In genomic region chr13:114987161-114987560, GRCm38 (mm10) we compare ENCODE assay signal across 8 mouse cellular contexts. TPM values are rescaled to one million over a fixed set of nuclear protein-coding genes. Genes with fewer than 3 reads are reported as not detected.
DNase-seq lines count a peak whose midpoint lies in the region; ATAC-seq and TF ChIP-seq lines count a peak whose summit lies in the region.

No protein-coding gene starts in this region.

- peak in 1 of 2 experiments; percentile 32 for DNase-seq in layer of hippocampus, adult 2 months (ENCODE audit: low spot score in 2 of 2)
- DNase-seq in layer of hippocampus, adult 9-11 months, result no peak
- peak; percentile 13 for DNase-seq in NIH3T3 (ENCODE audit: low read depth)
- DNase-seq in left cerebral cortex, postnatal 4 days, result no peak
- DNase-seq in layer of hippocampus, postnatal 10 days (ENCODE audit: low spot score in 2 of 2), result no peak
- DNase-seq in forebrain, embryonic 10.5 days (ENCODE audit: extremely low spot score, low spot score), result no peak

- peaks cover 23% of the 10 kb centered on the region for H3K36me3 ChIP-seq in heart, embryonic 16.5 days (ENCODE audit: control insufficient read depth, insufficient read depth)
- 0 out of 2 replicates have a peak, but pooled peaks cover 8% of the 10 kb centered on the region for H3K36me3 ChIP-seq in lung, embryonic 15.5 days
- H3K36me3 ChIP-seq in forebrain, embryonic 10.5 days (replicated peaks), result no peaks in the 10 kb centered on the region

- H3K4me2 ChIP-seq in heart, embryonic 16.5 days (ENCODE audit: low read depth, low read length), result no peak overlapping the region
- no peak overlapping the region for H3K4me2 ChIP-seq in lung, embryonic 15.5 days

- H3K27me3 ChIP-seq in heart, embryonic 16.5 days (ENCODE audit: control insufficient read depth, insufficient read depth, low read length), result no peaks in the 10 kb centered on the region
- H3K27me3 ChIP-seq in lung, embryonic 15.5 days, result no peaks in the 10 kb centered on the region
- no peaks in the 10 kb centered on the region for H3K27me3 ChIP-seq in forebrain, embryonic 10.5 days (ENCODE audit: poor library complexity, severe bottlenecking)

- no peak overlapping the region for H3K4me3 ChIP-seq in layer of hippocampus, adult 2 months
- H3K4me3 ChIP-seq in heart, embryonic 16.5 days (ENCODE audit: low read length), result no peak overlapping the region
- no peak overlapping the region for H3K4me3 ChIP-seq in lung, embryonic 15.5 days
- H3K4me3 ChIP-seq in forebrain, embryonic 10.5 days, result no peak overlapping the region

- TF ChIP-seq CTCF in layer of hippocampus, adult 2 months (conservative IDR thresholded peaks at IDR 0.05), result peak; percentile 75

- intact Hi-C loops in left cerebral cortex, postnatal 4 days (cut with DNase I), result loop anchor here (10.0 kb wide), 1 partner anchor 228 kb away; no protein-coding TSS in a partner anchor

- no peak overlapping the region for H3K9ac ChIP-seq in heart, embryonic 16.5 days (ENCODE audit: low read length)
- no peak overlapping the region for H3K9ac ChIP-seq in lung, embryonic 15.5 days

- peaks cover 4% of the 10 kb centered on the region; the same call in 1 of the 2 replicates for H3K4me1 ChIP-seq in heart, embryonic 16.5 days (ENCODE audit: control insufficient read depth, insufficient read depth, low read length)
- no peaks in the 10 kb centered on the region for H3K4me1 ChIP-seq in lung, embryonic 15.5 days
- peaks cover 11% of the 10 kb centered on the region for H3K4me1 ChIP-seq in forebrain, embryonic 10.5 days

- 44% methylated on average over 2 of the region's 2 CpGs for WGBS in heart, embryonic 16.5 days
- WGBS in lung, embryonic 15.5 days, result 56% methylated on average over 2 of the region's 2 CpGs
- WGBS in forebrain, embryonic 10.5 days, result 76% methylated on average over 2 of the region's 2 CpGs

- H3K9me3 ChIP-seq in heart, embryonic 16.5 days (replicated peaks; ENCODE audit: control insufficient read depth, low read length), result no peaks in the 10 kb centered on the region
- no peaks in the 10 kb centered on the region for H3K9me3 ChIP-seq in lung, embryonic 15.5 days
- no peaks in the 10 kb centered on the region for H3K9me3 ChIP-seq in forebrain, embryonic 10.5 days

- no peak overlapping the region for H3K27ac ChIP-seq in layer of hippocampus, adult 2 months
- H3K27ac ChIP-seq in heart, embryonic 16.5 days (ENCODE audit: low read length), result no peak overlapping the region
- H3K27ac ChIP-seq in lung, embryonic 15.5 days, result 0 out of 2 replicates have a peak overlapping the region, but pooled peaks have one; percentile 5
- no peak overlapping the region for H3K27ac ChIP-seq in forebrain, embryonic 10.5 days

- peak; percentile 37; the same call in 1 of the 2 replicates for ATAC-seq in heart, embryonic 16.5 days (replicated peaks; ENCODE audit: extremely low read depth, insufficient read depth, low FRiP score)
- peak; percentile 55; the same call in 1 of the 2 replicates for ATAC-seq in lung, embryonic 15.5 days (ENCODE audit: borderline replicate concordance, extremely low read depth, low FRiP score, low TSS enrichment)

RNA-seq across cellular contexts. Expression of gene Itga2, which starts 55.3 kb away (rescaled TPM):
- total RNA-seq in layer of hippocampus, adult 2 months (2021), result under 1 TPM in 1 of 2 experiments, not detected in 1; 0.31 TPM
- 1.9 and 3.8 TPM in 2 replicates for polyA plus RNA-seq in heart, embryonic 16.5 days (2015; fragmentation: Nextera tagmentation; extraction: Ambion mirVana)
- 9.8 and 13.5 TPM in 2 replicates for polyA plus RNA-seq in lung, embryonic 15.5 days (2015; fragmentation: Nextera tagmentation; extraction: Ambion mirVana)
- total RNA-seq in left cerebral cortex, postnatal 4 days (2021), result 1 to 10 TPM; 1.4 to 2.3 TPM
- under 1 TPM; 0.34 to 0.40 TPM for total RNA-seq in layer of hippocampus, postnatal 10 days (2021)
- 1.2 and 1.6 TPM in 2 replicates for polyA plus RNA-seq in forebrain, embryonic 10.5 days (2016; fragmentation: Nextera tagmentation; extraction: Ambion mirVana)
